Mouse (Mus musculus) heart, postnatal 0 days (tissue): ENCODE data around the gene Scgb2a2.

Source experiments
- CTCF ChIP-seq: IDR thresholded peaks from 2 replicates; pipeline ENCODE4 v1.5.1; 2016; ENCODE audit warnings: antibody characterized with exemption, control low read depth, low read depth
- EP300 ChIP-seq: IDR thresholded peaks from 2 replicates; pipeline ENCODE4 v1.6.1; 2016; ENCODE audit warnings: antibody characterized with exemption, low read depth

- TF ChIP-seq CTCF: no peak
- TF ChIP-seq EP300: no peak
Observed at GRCm38 (mm10) chr19:9886348-9886747, 39.0 kb downstream of the Scgb2a2 start.
